Mouse (Mus musculus): ENCODE measurements around the gene Gsk3b. TPM values are rescaled to one million over a fixed set of nuclear protein-coding genes. Genes with fewer than 3 reads are reported as not detected.

Gsk3b gene
- total and polyA plus RNA-seq, 3 experiments: 6.1 to 30.8 (median 15.5) TPM

DNA sequence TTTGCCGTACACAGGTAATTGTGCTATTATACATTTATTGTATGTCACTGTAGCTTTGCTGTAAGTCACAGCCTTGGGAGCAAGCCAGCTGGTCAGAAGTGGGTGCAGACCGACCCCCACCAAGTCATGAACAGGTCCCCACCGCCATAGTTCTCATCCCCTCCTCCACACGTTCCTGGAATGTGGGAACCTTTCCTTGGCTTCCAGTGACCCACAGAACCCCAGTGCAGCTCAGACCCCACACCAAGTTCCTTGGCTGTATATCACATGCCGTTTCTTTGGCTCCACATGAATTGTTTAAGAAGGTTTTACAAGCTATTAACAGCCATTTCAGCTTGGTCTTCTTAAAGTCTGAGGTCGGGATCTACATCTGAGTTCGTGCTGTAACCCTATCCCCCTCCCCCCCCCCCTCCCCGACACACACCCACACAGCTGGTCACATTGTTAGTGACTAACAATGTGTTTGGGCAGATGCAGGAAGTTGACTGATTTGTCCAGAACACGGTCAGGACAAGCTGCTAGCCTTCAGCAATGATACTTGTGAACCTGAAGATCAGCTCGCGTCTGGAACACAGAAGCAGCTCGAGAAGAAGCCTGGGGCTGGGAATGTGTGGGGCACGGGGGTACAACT, 159.6 kb downstream of the Gsk3b start:
- in situ Hi-C loops (cut with MboI; ENCODE audit: low pct_ligation_motif_present, low pct_unique_long_range_greater_than_20kb, low sequenced_read_pairs) (no loop called here), dilution Hi-C loops (cut with MboI; ENCODE audit: extremely low pct_ligation_motif_present, extremely low pct_unique_long_range_greater_than_20kb, low sequenced_read_pairs) (no loop called here)
- TF ChIP-seq PAX5 (IDR thresholded peaks at IDR 0.05; ENCODE audit: low read length): no peak
- TF ChIP-seq MXI1 (IDR thresholded peaks at IDR 0.05; ENCODE audit: low read depth, low read length): no peak
- TF ChIP-seq JUND (conservative IDR thresholded peaks at IDR 0.05; ENCODE audit: low read depth, low read length): no peak
- TF ChIP-seq ZC3H11A (IDR thresholded peaks at IDR 0.05; ENCODE audit: low read depth, low read length): no peak
- TF ChIP-seq CTCF (conservative IDR thresholded peaks at IDR 0.05 in 1 of 2, IDR thresholded peaks at IDR 0.05 in 1 of 2; ENCODE audit: low read depth in 2 of 2, low read length in 2 of 2): no peak
- TF ChIP-seq E2F4 (IDR thresholded peaks at IDR 0.05; ENCODE audit: insufficient replicate concordance, low read depth, low read length): no peak
- TF ChIP-seq RAD21 (IDR thresholded peaks at IDR 0.05; ENCODE audit: low read depth, low read length): no peak
- TF ChIP-seq TBP (conservative IDR thresholded peaks at IDR 0.05; ENCODE audit: low read depth, low read length): no peak
- TF ChIP-seq IRF4 (IDR thresholded peaks at IDR 0.05; ENCODE audit: low read depth, low read length): no peak
- TF ChIP-seq KAT2A (IDR thresholded peaks at IDR 0.05; ENCODE audit: insufficient replicate concordance, low read length): no peak
- no peak for TF ChIP-seq GABPA (IDR thresholded peaks at IDR 0.05; ENCODE audit: insufficient replicate concordance, low read depth, low read length)
- TF ChIP-seq CHD1 (IDR thresholded peaks at IDR 0.05; ENCODE audit: low read depth, low read length): no peak
- TF ChIP-seq POLR2AphosphoS2 (IDR thresholded peaks at IDR 0.05; ENCODE audit: low read depth, low read length): no peak
- TF ChIP-seq MEF2A (IDR thresholded peaks at IDR 0.05; ENCODE audit: borderline replicate concordance, low read depth, low read length): no peak
- TF ChIP-seq EP300 (IDR thresholded peaks at IDR 0.05; ENCODE audit: low read length): no peak
- TF ChIP-seq ZKSCAN1 (IDR thresholded peaks at IDR 0.05; ENCODE audit: borderline replicate concordance, low read depth, low read length): no peak
- TF ChIP-seq UBTF (IDR thresholded peaks at IDR 0.05; ENCODE audit: low read depth, low read length): no peak
- no peak for TF ChIP-seq ETS1 (conservative IDR thresholded peaks at IDR 0.05; ENCODE audit: low read depth, low read length)
- TF ChIP-seq NELFE (IDR thresholded peaks at IDR 0.05; ENCODE audit: low read depth, low read length): no peak
- no peak for TF ChIP-seq ZMIZ1 (IDR thresholded peaks at IDR 0.05; ENCODE audit: low read depth, low read length)
- DNase-seq (ENCODE audit: extremely low read depth): no peak
- peaks cover 0 to 2% of the 10 kb centered on the region in 2 experiments; a peak in 2 of 4 replicates for H3K4me1 ChIP-seq (ENCODE audit: control insufficient read depth in 1 of 2, insufficient read depth in 2 of 2)
- H3K4me2 ChIP-seq (ENCODE audit: insufficient read depth, low read depth, poor library complexity, severe bottlenecking): no peak overlapping the region
- no peaks in the 10 kb centered on the region for H3K79me2 ChIP-seq (replicated peaks; ENCODE audit: control insufficient read depth, extremely low read depth, insufficient read depth, poor library complexity, severe bottlenecking)
- no peak overlapping the region for H3K27ac ChIP-seq (ENCODE audit: insufficient read depth, low read depth)
- no peaks in the 10 kb centered on the region for H3K9me3 ChIP-seq (replicated peaks; ENCODE audit: low read length)
- no peak overlapping the region for H3K9ac ChIP-seq (ENCODE audit: insufficient read depth, low read depth)
- H3K36me3 ChIP-seq (replicated peaks in 1 of 2; ENCODE audit: control insufficient read depth in 1 of 2, insufficient read depth in 1 of 2, low read length in 1 of 2): peaks cover 0 to 8% of the 10 kb centered on the region in 2 experiments
- no peak overlapping the region for H3K4me3 ChIP-seq (replicated peaks in 1 of 3; ENCODE audit: low read depth in 2 of 3, low read length in 2 of 3, poor library complexity in 1 of 3)
- peaks cover 9% of the 10 kb centered on the region for H3K27me3 ChIP-seq (replicated peaks)

DNA sequence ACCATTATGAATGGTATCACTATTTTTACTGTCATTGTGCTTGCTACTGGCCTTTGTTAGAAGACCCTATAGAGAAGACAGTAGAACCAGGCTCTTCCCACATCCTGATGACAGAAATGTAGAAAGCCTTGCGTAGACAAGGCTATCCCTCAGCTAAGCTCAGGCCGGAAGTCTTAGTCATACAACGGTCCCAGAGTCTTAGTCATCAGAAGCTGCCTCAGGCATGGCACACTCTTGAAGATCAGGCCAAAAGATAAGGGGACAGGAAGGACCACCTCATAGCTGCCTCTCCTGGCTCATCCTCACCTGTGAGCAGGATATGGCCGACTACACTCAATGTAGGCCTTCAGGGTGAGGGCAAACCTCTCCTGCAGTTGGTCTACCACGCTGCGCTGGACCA, 161.7 kb downstream of the Gsk3b start:
- TF ChIP-seq MYC (IDR thresholded peaks at IDR 0.05; ENCODE audit: low read depth, low read length) (no peak), HCFC1 (IDR thresholded peaks at IDR 0.05; ENCODE audit: low read depth, low read length) (no peak), KAT2A (IDR thresholded peaks at IDR 0.05; ENCODE audit: insufficient replicate concordance, low read length) (no peak), GABPA (IDR thresholded peaks at IDR 0.05; ENCODE audit: insufficient replicate concordance, low read depth, low read length) (no peak), NRF1 (IDR thresholded peaks at IDR 0.05; ENCODE audit: low read depth, low read length) (no peak), ZC3H11A (IDR thresholded peaks at IDR 0.05; ENCODE audit: low read depth, low read length) (no peak), JUN (IDR thresholded peaks at IDR 0.05; ENCODE audit: insufficient read depth, low read depth, low read length) (no peak), USF1 (IDR thresholded peaks at IDR 0.05; ENCODE audit: low read depth, low read length) (no peak), E2F4 (IDR thresholded peaks at IDR 0.05; ENCODE audit: insufficient replicate concordance, low read depth, low read length) (no peak), USF2 (conservative IDR thresholded peaks at IDR 0.05; ENCODE audit: low read depth, low read length) (no peak), IRF4 (IDR thresholded peaks at IDR 0.05; ENCODE audit: low read depth, low read length) (no peak), JUND (conservative IDR thresholded peaks at IDR 0.05; ENCODE audit: low read depth, low read length) (no peak), POLR2A (IDR thresholded peaks at IDR 0.05; ENCODE audit: low read depth, low read length) (no peak), MXI1 (IDR thresholded peaks at IDR 0.05; ENCODE audit: low read depth, low read length) (no peak), TBP (conservative IDR thresholded peaks at IDR 0.05; ENCODE audit: low read depth, low read length) (no peak), SIN3A (IDR thresholded peaks at IDR 0.05; ENCODE audit: low read length) (no peak), TCF12 (IDR thresholded peaks at IDR 0.05; ENCODE audit: low read depth, low read length) (no peak), RAD21 (IDR thresholded peaks at IDR 0.05; ENCODE audit: low read depth, low read length) (no peak)
- dilution Hi-C loops (cut with MboI; ENCODE audit: extremely low pct_ligation_motif_present, extremely low pct_unique_long_range_greater_than_20kb, low sequenced_read_pairs): no loop called here
- Histone ChIP-seq H3K27me3 (replicated peaks) (peaks cover 14% of the 10 kb centered on the region), H3K4me3 (replicated peaks in 1 of 3; ENCODE audit: low read depth in 2 of 3, low read length in 2 of 3, poor library complexity in 1 of 3) (no peak overlapping the region), H3K9ac (ENCODE audit: insufficient read depth, low read depth) (no peak overlapping the region), H3K4me2 (ENCODE audit: insufficient read depth, low read depth, poor library complexity, severe bottlenecking) (no peak overlapping the region), H3K4me1 (ENCODE audit: control insufficient read depth in 1 of 2, insufficient read depth in 2 of 2) (peaks cover 0 to 2% of the 10 kb centered on the region in 2 experiments; a peak in 2 of 4 replicates), H3K27ac (ENCODE audit: insufficient read depth, low read depth) (no peak overlapping the region), H3K9me3 (replicated peaks; ENCODE audit: low read length) (no peaks in the 10 kb centered on the region), H3K79me2 (replicated peaks; ENCODE audit: control insufficient read depth, extremely low read depth, insufficient read depth, poor library complexity, severe bottlenecking) (no peaks in the 10 kb centered on the region), H3K36me3 (replicated peaks in 1 of 2; ENCODE audit: control insufficient read depth in 1 of 2, insufficient read depth in 1 of 2, low read length in 1 of 2) (peaks cover 0 to 3% of the 10 kb centered on the region in 2 experiments)
- no peak for DNase-seq (ENCODE audit: extremely low read depth)
- in situ Hi-C loops (cut with MboI; ENCODE audit: low pct_ligation_motif_present, low pct_unique_long_range_greater_than_20kb, low sequenced_read_pairs): no loop called here
